Mouse (Mus musculus) forebrain, embryonic 11.5 days (tissue): ENCODE measurements around the gene Efnb3. TPM values are rescaled to one million over a fixed set of nuclear protein-coding genes. Genes with fewer than 3 reads are reported as not detected.

ENCODE experiments used
- microRNA-seq: library from miRNA; unstranded; fragments of <30 nt; microRNA quantifications from one replicate; pipeline ENCODE4, GENCODE M21; 2016; ENCODE audit not compliant: insufficient number of aligned reads
- polyA plus RNA-seq: library from polyadenylated mRNA; unstranded; fragments of >200 nt; fragmentation: Nextera tagmentation; extraction: Ambion mirVana; gene quantifications from 2 replicates; pipeline ENCODE4 v1.2.1, GENCODE M21; 2014

The Efnb3 gene
- polyA plus RNA-seq, 1 experiment from 2014 or later: 13.1 TPM

Small RNA genes lying within 50 kb of the gene (microRNA-seq; reads per million reads assigned to microRNA genes)
- gene Gm27493: not detected

Other genes with a start within 250 kb of the Efnb3 start
- gene Cntrob, start 236.4 kb downstream of the Efnb3 start, polyA plus RNA-seq: 31.7 and 32.1 TPM in 2 replicates
- gene Trappc1, start 236.2 kb downstream of the Efnb3 start, polyA plus RNA-seq: 188 and 196 TPM in 2 replicates
- gene Kcnab3, start 233.9 kb downstream of the Efnb3 start, polyA plus RNA-seq: 3.5 and 3.7 TPM in 2 replicates
- 25.7 and 30.1 TPM in 2 replicates for gene Rnf227, start 219.7 kb downstream of the Efnb3 start, polyA plus RNA-seq
- 53.0 and 61.4 TPM in 2 replicates for gene Chd3, start 190.8 kb downstream of the Efnb3 start, polyA plus RNA-seq
- 105 and 109 TPM in 2 replicates for gene Naa38, start 164.7 kb downstream of the Efnb3 start, polyA plus RNA-seq
- gene Cyb5d1, start 164.6 kb downstream of the Efnb3 start, polyA plus RNA-seq: 43.7 and 44.4 TPM in 2 replicates
- gene Tmem88, start 162.0 kb downstream of the Efnb3 start, polyA plus RNA-seq: 15.6 and 18.5 TPM in 2 replicates
- gene Kdm6b, start 146.5 kb downstream of the Efnb3 start, polyA plus RNA-seq: 40.9 and 41.0 TPM in 2 replicates
- 2.1 and 2.6 TPM in 2 replicates for gene Dnah2, start 11.1 kb downstream of the Efnb3 start, polyA plus RNA-seq
- 39.3 and 44.1 TPM in 2 replicates for gene Wrap53, start 20.1 kb upstream of the Efnb3 start, polyA plus RNA-seq
- gene Trp53, start 20.2 kb upstream of the Efnb3 start, polyA plus RNA-seq: 168 and 175 TPM in 2 replicates
- 9.3 and 12.6 TPM in 2 replicates for gene Atp1b2, start 45.7 kb upstream of the Efnb3 start, polyA plus RNA-seq
- not detected in 2 replicates for gene Shbg, start 57.7 kb upstream of the Efnb3 start, polyA plus RNA-seq
- 13.9 and 17.7 TPM in 2 replicates for gene Sat2, start 61.8 kb upstream of the Efnb3 start, polyA plus RNA-seq
- gene Fxr2, start 72.8 kb upstream of the Efnb3 start, polyA plus RNA-seq: 33.6 and 44.1 TPM in 2 replicates
- not detected in 2 replicates for gene Sox15, start 95.1 kb upstream of the Efnb3 start, polyA plus RNA-seq
- gene Mpdu1, start 102.4 kb upstream of the Efnb3 start, polyA plus RNA-seq: 39.0 TPM in 2 replicates
- 6.3 and 6.4 TPM in 2 replicates for gene Cd68, start 105.9 kb upstream of the Efnb3 start, polyA plus RNA-seq
- 827 and 855 TPM in 2 replicates for gene Eif4a1, start 112.2 kb upstream of the Efnb3 start, polyA plus RNA-seq
- gene Senp3, start 121.9 kb upstream of the Efnb3 start, polyA plus RNA-seq: 110 and 117 TPM in 2 replicates
- gene Tnfsf13, start 125.6 kb upstream of the Efnb3 start, polyA plus RNA-seq: not detected in 2 replicates
- 2.4 TPM in 2 replicates for gene Tnfsf12, start 135.6 kb upstream of the Efnb3 start, polyA plus RNA-seq
- 0.60 and 1.2 TPM in 2 replicates for gene Tnfsfm13, start 135.9 kb upstream of the Efnb3 start, polyA plus RNA-seq
- gene Polr2a, start 198.4 kb upstream of the Efnb3 start, polyA plus RNA-seq: 61.2 and 65.7 TPM in 2 replicates
- not detected in 2 replicates for gene Slc35g3, start 201.8 kb upstream of the Efnb3 start, polyA plus RNA-seq
- gene Zbtb4, start 205.7 kb upstream of the Efnb3 start, polyA plus RNA-seq: 1.1 and 1.4 TPM in 2 replicates
- gene Chrnb1, start 235.7 kb upstream of the Efnb3 start, polyA plus RNA-seq: 0.73 and 1.1 TPM in 2 replicates
- gene Fgf11, start 241.7 kb upstream of the Efnb3 start, polyA plus RNA-seq: 1.3 and 1.7 TPM in 2 replicates
- gene Tmem102, start 245.4 kb upstream of the Efnb3 start, polyA plus RNA-seq: 0.32 and 0.65 TPM in 2 replicates